Mouse (Mus musculus): ENCODE data around the gene Ndufa5.

GRCm38 (mm10) chr6:24527155-24528063 lies at the start of gene Ndufa5:
- TF ChIP-seq CTCF (conservative IDR thresholded peaks at IDR 0.05; ENCODE audit: insufficient read depth, insufficient read length, low read depth, low read length) (no peak), POLR2A (IDR thresholded peaks at IDR 0.05; ENCODE audit: low read depth, low read length) (peak; percentile 79)
